Mouse (Mus musculus): ENCODE results near the gene Cfap221.

GRCm38 (mm10) chr1:120034793-120035192, 37.8 kb upstream of the Cfap221 start:
- TF ChIP-seq CTCF (IDR thresholded peaks at IDR 0.05; ENCODE audit: low read depth): no peak
- TF ChIP-seq EP300 (optimal IDR thresholded peaks at IDR 0.05): no peak

All from stomach, postnatal 0 days (tissue).